Mouse (Mus musculus) olfactory bulb, adult 2 months (tissue): ENCODE results near the gene Cacna1a.

Source experiments
- CTCF ChIP-seq: fragments of 200-500 bp; IDR thresholded peaks from 2 replicates; pipeline ENCODE4 v1.5.1; 2012; ENCODE audit warnings: low read depth, mild to moderate bottlenecking, low read length, moderate library complexity; ENCODE audit not compliant: insufficient read depth
- POLR2A ChIP-seq: fragments of 200-500 bp; IDR thresholded peaks from 2 replicates; pipeline ENCODE4 v1.6.1; 2012; ENCODE audit warnings: mild to moderate bottlenecking, low read depth, low read length, moderate library complexity; ENCODE audit not compliant: insufficient read depth

DNA sequence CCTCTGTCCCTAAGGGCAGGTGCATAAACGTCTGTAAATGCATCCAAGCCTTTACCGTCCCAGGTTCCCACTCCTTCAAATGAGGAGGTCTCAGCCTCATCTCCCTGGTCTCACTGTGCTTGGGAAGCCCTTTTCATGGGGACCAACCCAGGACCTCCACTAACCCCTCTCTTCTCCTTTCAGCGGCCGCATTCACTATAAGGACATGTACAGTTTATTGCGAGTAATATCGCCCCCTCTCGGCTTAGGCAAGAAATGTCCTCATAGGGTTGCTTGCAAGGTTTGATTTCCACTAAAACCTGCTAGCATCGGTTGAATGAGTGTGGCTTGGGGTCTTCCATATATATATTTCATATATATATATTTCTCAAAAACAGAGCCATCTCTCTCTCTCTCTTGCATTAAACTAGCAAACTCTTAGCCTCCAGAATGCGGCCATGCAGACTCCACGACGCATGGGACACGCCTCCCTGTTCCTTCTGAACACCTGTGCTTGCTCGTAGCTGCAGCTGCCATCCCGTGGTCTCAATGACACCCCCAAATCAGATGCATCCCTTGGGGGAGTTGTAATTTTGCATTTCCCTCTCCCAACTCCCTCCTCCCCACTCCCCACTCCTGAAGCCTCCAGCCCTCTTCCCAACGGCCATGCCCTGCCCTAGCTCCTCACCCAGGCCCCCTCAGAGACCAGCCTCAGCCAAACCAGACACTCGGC, 226.4 kb downstream of the Cacna1a start:
- TF ChIP-seq POLR2A (no peak), CTCF (peak; percentile 38; the same call in 1 of the 2 replicates)
